Mouse (Mus musculus) cerebellum, adult 2 months (tissue): ENCODE results near the gene Itgb6.

ENCODE experiments used
- CTCF ChIP-seq: fragments of 200-500 bp; IDR thresholded peaks from 2 replicates; pipeline ENCODE4 v1.5.1; 2011; ENCODE audit warnings: low read depth, mild to moderate bottlenecking, control low read depth, low read length, moderate library complexity, borderline replicate concordance; ENCODE audit not compliant: insufficient read depth
- POLR2A ChIP-seq: fragments of 200-500 bp; IDR thresholded peaks from 2 replicates; pipeline ENCODE4 v1.6.1; 2011; ENCODE audit warnings: low read length, control low read depth, borderline replicate concordance; ENCODE audit not compliant: insufficient read depth

DNA sequence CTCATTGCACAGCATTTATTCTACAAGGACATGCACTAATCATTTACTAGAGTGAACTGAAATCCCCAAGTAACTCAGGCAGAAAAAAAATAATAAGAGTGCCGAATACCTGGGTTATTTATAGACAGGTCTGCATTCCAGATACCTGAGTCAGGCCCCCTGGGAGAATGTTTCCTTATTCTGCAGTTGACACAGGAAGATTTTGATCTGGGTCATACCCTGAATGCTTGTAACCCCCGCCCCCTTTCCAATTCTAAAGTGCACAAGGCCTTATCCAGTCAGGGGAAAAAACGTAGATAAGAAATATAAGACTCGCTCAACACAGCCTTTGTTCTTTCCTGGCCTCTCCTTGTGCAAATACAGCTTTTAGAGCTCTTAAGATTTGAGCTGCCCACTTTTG lies 19.1 kb downstream of the Itgb6 start:
- TF ChIP-seq CTCF (no peak), POLR2A (no peak)
